Mouse (Mus musculus) E14TG2a.4 (cell line): ENCODE data around the gene Try5.
"Not testable (repeated sequence)": the region's sequence is repeated elsewhere in the genome, so short reads cannot be mapped to it uniquely, and the experiment has no call there.

Experiments
- H3K27me3 ChIP-seq: 2 replicates; pipeline ENCODE4 v1.6.1; 2014; ENCODE audit warnings: low read length, control low read depth; ENCODE audit not compliant: insufficient read depth
- H3K36me3 ChIP-seq: 2 replicates; pipeline ENCODE4 v1.6.1; 2014; ENCODE audit warnings: low read length, control low read depth; ENCODE audit not compliant: insufficient read depth
- H3K4me1 ChIP-seq: replicated peaks from 2 replicates; pipeline ENCODE4 v1.6.1; 2014; ENCODE audit warnings: low read depth, low read length, control low read depth
- H3K4me3 ChIP-seq: replicated peaks from 2 replicates; pipeline ENCODE4 v1.5.1; 2014; ENCODE audit warnings: mild to moderate bottlenecking, low read length
- H3K9me3 ChIP-seq: 2 replicates; pipeline ENCODE4 v1.6.1; 2014; ENCODE audit warnings: low read length, control low read depth
- CTCF ChIP-seq: conservative IDR thresholded peaks from 2 replicates; pipeline ENCODE4 v1.5.1; 2014; ENCODE audit warnings: low read length
- NANOG ChIP-seq: IDR thresholded peaks from 2 replicates; pipeline ENCODE4 v1.6.1; 2014; ENCODE audit warnings: borderline replicate concordance, low read length, mixed read lengths
- POU5F1 ChIP-seq: IDR thresholded peaks from 2 replicates; pipeline ENCODE4 v1.6.1; 2014; ENCODE audit warnings: low read length, borderline replicate concordance

Gene Try5

GRCm38 (mm10) chr6:41316741-41317140 is at the start of gene Try5:
Gene Try5, minus strand, starts transcription at chr6:41316841.
- not testable (repeated sequence) for H3K4me3 ChIP-seq, H3K36me3 ChIP-seq, H3K4me1 ChIP-seq, H3K9me3 ChIP-seq, H3K27me3 ChIP-seq

GRCm38 (mm10) chr6:41353932-41354331 is 37.3 kb upstream of the Try5 start, which contains the start of gene Try10:
Gene Try10, plus strand, starts transcription at chr6:41354105.
- Histone ChIP-seq H3K27me3 (no peaks in the 10 kb centered on the region), H3K36me3 (no peaks in the 10 kb centered on the region), H3K9me3 (no peaks in the 10 kb centered on the region), H3K4me3 (no peak within 1 kb of the TSS), H3K4me1 (no peaks in the 10 kb centered on the region)
- no peak for TF ChIP-seq CTCF
- no peak for TF ChIP-seq POU5F1
- TF ChIP-seq NANOG: no peak

- no peak for TF ChIP-seq NANOG
- TF ChIP-seq CTCF: no peak
- TF ChIP-seq POU5F1: no peak
- H3K27me3 ChIP-seq: no peaks in the 10 kb centered on the region
These were observed 14.7 kb downstream of the Try5 start, which contains the start of gene Try4 for GRCm38 (mm10) chr6:41301969-41302368. Gene Try4, plus strand, starts transcription at chr6:41302269.

GRCm38 (mm10) chr6:41298255-41298654 is 18.4 kb downstream of the Try5 start:
- Histone ChIP-seq H3K4me1 (peaks cover 15% of the 10 kb centered on the region; the same call in 1 of the 2 replicates), H3K27me3 (no peaks in the 10 kb centered on the region), H3K36me3 (no peaks in the 10 kb centered on the region), H3K9me3 (peaks cover 19% of the 10 kb centered on the region; the same call in 1 of the 2 replicates), H3K4me3 (no peak overlapping the region)
- TF ChIP-seq NANOG: peak; percentile 64; the same call in 1 of the 2 replicates
- no peak for TF ChIP-seq POU5F1

More at GRCm38 (mm10) chr6:41301969-41302368, 14.7 kb downstream of the Try5 start, which contains the start of gene Try4:
- no peak within 1 kb of the TSS for H3K4me3 ChIP-seq
- peaks cover 18% of the 10 kb centered on the region; the same call in 1 of the 2 replicates for H3K9me3 ChIP-seq
- H3K4me1 ChIP-seq: peaks cover 15% of the 10 kb centered on the region; the same call in 1 of the 2 replicates
- no peaks in the 10 kb centered on the region for H3K36me3 ChIP-seq

- Histone ChIP-seq H3K4me3 (no peak overlapping the region), H3K4me1 (no peaks in the 10 kb centered on the region), H3K9me3 (peaks cover 23% of the 10 kb centered on the region; the same call in 1 of the 2 replicates), H3K36me3 (no peaks in the 10 kb centered on the region), H3K27me3 (no peaks in the 10 kb centered on the region)
- TF ChIP-seq POU5F1 (no peak), CTCF (no peak), NANOG (no peak)
These were observed 50.5 kb downstream of the Try5 start for GRCm38 (mm10) chr6:41266140-41266539.

GRCm38 (mm10) chr6:41262796-41263195 is 53.8 kb downstream of the Try5 start:
- Histone ChIP-seq H3K4me3 (no peak overlapping the region), H3K4me1 (no peaks in the 10 kb centered on the region), H3K27me3 (no peaks in the 10 kb centered on the region), H3K9me3 (peaks cover 34% of the 10 kb centered on the region; the same call in 1 of the 2 replicates), H3K36me3 (no peaks in the 10 kb centered on the region)
- TF ChIP-seq POU5F1 (no peak), CTCF (peak; percentile 37), NANOG (no peak)
